Mouse (Mus musculus): ENCODE measurements around the gene Ifrd1.

The Ifrd1 gene

GRCm38 (mm10) chr12:40243241-40243640, 5.1 kb downstream of the Ifrd1 start:
- no peak for DNase-seq (ENCODE audit: extremely low spot score)

DNA sequence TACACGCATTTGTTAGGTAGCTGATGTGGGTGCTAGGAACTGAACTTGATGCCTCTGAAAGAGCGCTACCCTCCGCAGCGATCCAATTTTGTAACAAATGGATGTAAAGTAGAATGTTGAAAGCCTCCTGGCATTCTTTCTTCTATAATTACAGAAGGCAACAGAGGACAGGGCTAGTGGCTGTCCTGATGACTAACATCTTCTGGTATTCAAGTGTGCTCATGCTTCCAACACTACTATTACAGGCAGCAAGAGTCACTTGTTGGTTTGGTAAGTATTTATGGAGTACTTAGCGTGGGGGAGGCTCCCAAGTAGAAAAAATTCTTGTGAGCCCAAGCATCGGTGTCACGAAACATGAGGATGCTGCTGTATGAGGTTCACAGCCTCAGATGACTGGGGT, 9.1 kb downstream of the Ifrd1 start:
- no peak for DNase-seq (ENCODE audit: extremely low spot score)

DNA sequence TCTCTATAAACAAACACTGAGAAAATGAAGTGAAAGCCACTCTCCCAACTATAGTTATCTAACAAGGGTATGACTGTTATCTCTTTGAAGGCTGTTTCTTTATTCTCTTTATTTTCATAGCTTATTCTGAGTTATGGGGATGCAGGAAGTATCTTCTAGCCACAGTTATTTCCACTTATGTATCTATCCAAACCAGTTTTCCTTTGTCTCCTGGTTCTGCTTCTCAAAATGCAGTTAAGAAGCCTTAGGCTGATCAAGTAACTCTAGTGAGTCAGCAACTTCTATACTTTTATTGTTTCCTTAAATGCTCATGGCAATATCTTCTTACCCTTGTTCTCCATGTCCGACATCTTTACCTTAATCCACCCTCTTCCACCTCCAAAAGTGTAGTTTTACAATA, 16.1 kb downstream of the Ifrd1 start:
- no peak for DNase-seq (ENCODE audit: extremely low spot score)

- no peak for DNase-seq (ENCODE audit: extremely low spot score)
Observed at GRCm38 (mm10) chr12:40231632-40232031, 16.7 kb downstream of the Ifrd1 start.

- DNase-seq (ENCODE audit: extremely low spot score): no peak
Observed at GRCm38 (mm10) chr12:40224171-40224880, 24.0 kb downstream of the Ifrd1 start.

- no peak for DNase-seq (ENCODE audit: extremely low spot score)
Observed at GRCm38 (mm10) chr12:40223676-40224075, 24.6 kb downstream of the Ifrd1 start.

DNA sequence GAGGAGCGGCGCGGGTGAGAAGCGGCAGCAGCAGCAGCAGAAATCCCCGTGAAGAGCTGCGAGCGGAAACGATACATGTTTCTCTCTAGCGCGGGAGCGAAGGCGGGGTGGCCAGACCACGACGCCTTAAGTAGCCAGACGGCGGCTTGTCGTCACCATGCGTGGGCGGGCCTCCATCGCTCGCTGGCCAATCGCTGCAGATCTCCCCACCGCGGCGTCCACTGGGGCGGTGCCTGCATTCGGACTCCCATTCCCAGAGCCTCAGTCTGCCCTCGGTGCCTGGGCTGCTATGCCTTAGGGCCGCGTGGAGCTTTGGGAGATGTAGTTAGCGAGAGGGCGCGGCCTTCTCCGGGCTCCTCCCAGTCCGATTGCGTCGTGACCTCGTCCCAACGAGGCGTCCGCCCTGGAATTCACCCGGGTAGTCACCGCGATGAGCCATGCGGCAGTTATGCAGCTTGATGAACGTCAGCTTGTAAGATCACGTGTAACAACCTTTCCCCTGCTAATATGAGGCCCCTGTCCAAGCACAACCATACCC, 25.2 kb downstream of the Ifrd1 start:
- DNase-seq (ENCODE audit: extremely low spot score): peak; percentile 98

DNA sequence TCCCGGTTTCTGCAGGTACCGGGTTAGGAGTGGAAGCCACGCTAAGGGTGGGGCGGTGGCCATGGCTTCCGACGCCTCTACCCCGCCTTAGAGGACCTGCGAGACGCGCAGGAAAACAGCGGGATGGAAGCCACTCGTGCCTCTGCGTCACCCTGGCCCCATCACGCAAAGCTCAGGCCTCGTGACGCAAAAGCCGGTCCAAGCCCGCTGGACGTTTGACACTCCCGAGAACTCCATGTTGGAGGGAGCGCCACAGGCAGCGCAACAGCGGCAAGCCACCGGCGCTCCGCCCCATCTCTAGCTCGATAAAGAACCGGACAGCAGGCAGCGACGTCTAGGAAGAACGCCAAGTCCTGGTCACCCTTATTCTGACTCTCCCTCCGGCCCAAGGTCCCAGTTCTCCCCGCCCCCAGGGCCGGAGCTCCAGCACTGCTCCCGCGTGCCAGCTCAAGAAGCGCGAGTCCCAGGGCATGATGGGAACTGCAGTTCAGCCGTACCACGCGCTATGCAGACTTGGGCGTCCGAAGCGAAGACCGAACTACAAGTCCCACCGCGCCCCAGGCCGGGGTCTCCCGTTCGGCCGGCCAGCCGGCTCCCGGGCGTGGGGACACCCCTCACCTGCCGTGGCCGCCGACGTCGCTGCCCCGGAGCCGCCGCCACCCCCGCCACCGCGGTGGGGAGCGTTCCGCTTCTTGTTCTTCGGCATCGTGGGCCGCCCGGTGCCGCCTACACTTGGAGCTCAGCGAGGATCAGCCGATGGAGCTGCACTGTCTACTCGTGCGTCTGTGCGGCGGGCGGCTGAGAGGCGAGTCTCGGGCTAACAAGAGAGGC, 25.8 kb downstream of the Ifrd1 start:
- DNase-seq (ENCODE audit: extremely low spot score): peak; percentile 92

GRCm38 (mm10) chr12:40221611-40222010, 26.7 kb downstream of the Ifrd1 start:
- DNase-seq (ENCODE audit: extremely low spot score): no peak

GRCm38 (mm10) chr12:40220896-40221295, 27.4 kb downstream of the Ifrd1 start:
- no peak for DNase-seq (ENCODE audit: extremely low spot score)

DNA sequence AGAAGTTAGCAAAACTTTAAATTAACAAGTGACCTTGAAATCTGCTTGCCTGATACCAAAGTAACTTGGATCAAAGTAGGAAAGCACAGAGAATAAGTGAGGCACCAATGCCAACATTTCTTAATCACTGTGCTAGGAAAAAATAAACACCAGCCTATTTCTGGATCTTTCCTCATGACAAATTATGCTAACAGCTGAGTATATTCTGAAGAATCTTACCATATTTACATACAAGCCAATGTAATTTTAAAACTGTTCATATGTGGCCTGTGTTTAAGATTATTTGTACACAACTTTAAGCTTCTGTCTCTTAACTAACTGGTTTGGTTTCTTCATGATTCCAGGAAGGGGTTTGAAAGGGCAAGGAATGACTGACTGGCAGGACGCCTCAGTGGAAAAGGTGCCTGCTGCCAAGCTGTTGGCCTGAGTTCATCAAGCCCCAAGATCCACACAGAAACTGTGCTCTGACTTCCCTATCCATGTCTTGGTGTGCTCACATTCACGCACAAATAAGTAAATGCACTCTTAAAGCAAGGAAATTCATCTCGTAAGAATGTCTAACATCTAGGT, 28.2 kb downstream of the Ifrd1 start:
- DNase-seq (ENCODE audit: extremely low spot score): no peak

GRCm38 (mm10) chr12:40218430-40218945, 29.8 kb downstream of the Ifrd1 start:
- no peak for DNase-seq (ENCODE audit: extremely low spot score)

- DNase-seq (ENCODE audit: extremely low spot score): no peak
Observed at GRCm38 (mm10) chr12:40217776-40218175, 30.5 kb downstream of the Ifrd1 start.

- no peak for DNase-seq (ENCODE audit: extremely low spot score)
Observed at GRCm38 (mm10) chr12:40214888-40215876, 33.1 kb downstream of the Ifrd1 start.

DNA sequence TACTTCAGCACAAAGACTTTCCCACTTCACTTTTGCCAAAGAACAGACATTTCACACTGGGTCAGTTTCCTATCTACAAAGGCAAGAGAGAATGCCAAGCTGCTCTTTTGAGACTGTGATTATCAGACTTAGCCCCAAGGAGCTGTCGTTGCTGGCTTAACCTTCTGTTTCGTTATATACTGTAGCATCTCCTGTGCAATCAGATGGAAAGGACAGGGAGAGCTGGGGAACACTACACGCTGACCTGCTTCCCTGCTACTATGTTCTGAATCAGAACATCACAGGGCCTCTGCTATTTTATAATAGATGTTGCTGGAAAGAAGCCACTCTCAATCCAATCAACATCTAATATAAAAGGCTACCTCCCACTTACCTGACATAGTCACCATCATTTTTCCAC, 39.3 kb downstream of the Ifrd1 start:
- no peak for DNase-seq (ENCODE audit: extremely low spot score)

- DNase-seq (ENCODE audit: extremely low spot score): no peak
Observed at GRCm38 (mm10) chr12:40207909-40208308, 40.4 kb downstream of the Ifrd1 start.

DNA sequence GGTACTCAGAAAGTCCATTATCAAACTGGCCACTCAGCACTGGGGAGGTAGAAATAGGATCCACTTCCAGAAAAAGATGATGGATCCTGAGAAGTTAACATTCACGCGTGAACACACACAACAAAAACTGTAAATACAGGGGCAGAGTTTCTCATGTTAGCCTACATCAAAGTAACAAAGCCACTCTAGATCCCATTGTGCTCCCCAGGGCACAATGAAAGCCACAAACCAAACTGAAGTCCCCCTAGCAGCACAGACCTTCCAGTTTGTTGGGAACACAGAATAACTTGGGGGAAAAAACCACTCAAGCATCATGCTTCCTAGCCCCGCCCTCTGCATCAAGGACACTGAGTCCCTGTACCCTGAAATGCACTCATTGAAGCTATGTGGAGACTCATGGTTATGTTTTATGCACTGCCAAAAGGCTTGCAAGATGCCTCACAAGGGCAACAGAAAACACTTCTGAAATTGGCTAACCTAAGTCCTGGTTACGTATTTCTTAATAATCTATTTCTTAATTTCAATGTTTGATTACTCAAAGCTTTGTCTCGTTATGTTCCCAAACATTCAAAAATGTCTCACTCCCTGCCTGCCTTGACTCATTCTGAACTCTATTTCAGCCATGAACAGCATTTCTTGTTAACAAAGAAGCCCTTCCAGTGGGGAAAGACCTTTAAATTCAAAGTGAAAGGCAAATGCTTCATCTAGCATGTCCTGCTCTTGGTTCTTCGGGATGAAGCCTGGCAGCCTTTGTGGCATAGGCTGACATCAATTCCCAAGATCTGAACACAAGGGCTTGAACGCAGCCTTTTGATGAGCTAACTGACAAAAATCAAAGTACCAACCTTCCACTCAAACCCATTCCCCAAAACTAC, 45.9 kb downstream of the Ifrd1 start:
- DNase-seq (ENCODE audit: extremely low spot score): no peak

DNA sequence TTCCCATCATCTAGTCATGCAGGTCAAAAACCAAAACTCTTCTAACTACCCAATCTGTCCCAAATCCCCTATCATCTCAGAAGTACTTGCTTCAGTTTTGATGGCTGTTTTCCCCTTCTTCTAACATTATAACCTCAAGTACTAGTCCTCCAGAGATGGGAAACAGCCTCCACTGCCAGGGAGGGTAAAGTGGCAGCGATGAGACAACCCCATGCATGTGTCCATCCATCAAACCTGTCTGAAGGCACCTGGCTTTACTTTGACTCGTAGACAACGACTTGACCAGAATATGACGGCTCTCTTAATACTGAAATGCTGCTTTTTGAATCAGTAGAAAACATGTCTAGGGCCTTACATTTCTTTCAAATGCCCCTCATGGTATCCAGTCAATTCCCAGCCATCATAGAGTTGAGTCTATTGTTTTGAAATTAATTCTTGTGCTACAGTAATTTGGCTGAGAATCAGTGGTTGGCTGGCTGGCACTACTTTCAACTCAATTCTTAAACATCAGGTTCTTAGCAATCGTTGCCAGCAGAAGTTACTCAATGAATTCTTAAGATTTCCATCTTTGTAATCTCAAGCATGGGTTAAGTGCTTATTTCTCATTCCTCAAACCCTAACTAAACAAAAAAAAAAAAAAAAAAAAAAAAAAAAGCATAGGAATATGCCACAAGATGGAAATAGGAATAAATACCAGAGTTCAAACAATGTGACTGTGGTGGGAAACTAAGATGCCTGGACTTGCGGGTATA, 47.6 kb downstream of the Ifrd1 start:
- DNase-seq (ENCODE audit: extremely low spot score): no peak

DNA sequence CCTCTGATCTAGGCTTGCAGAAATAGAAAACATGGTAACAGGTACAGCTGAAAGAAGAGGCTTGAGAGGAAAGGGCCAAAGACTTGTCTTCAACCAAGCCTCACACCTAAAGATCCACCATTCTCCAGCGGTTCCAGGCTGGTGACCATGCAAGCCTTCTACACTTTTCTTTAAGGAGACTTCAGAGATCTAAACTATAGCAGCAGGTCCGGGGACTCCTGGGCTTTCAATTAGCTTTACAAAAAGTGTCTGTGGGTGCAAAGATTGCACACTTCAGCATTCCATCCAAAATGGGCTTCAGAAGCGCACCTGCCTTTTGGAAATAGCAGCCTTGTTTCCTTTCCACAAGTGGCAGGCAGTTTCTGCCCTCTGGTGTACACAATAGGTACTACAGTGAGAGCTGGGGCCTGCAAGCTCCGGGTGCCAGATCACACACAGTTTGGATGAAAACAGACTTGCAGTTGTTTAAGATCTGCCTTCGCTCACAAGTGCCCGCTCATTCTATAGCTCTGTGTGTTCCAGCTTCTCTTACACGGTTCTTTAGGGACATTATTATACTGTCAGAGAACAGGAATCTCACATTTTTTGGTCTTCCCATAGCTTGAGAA, 48.4 kb downstream of the Ifrd1 start:
- peak; percentile 59 for DNase-seq (ENCODE audit: extremely low spot score)
